Mouse (Mus musculus) brain, embryonic 14.5 days (tissue): ENCODE measurements at regions not wholly inside any gene's neighbourhood (a gene's known extent, or its start where the extent isn't known, plus 50 kb on each side); places are given as distances from the start of the nearest gene placed in this dataset.

Experiments used
- CTCF ChIP-seq: fragments of 200-500 bp; IDR thresholded peaks from 2 replicates; pipeline ENCODE4 v1.5.1; 2012; ENCODE audit warnings: inconsistent platforms, mild to moderate bottlenecking, moderate library complexity, borderline replicate concordance; ENCODE audit not compliant: insufficient read depth, insufficient read length; ENCODE audit errors: extremely low read depth
- POLR2A ChIP-seq: fragments of 200-500 bp; IDR thresholded peaks from 2 replicates; pipeline ENCODE4 v1.6.1; 2012; ENCODE audit warnings: mild to moderate bottlenecking, inconsistent platforms, borderline replicate concordance; ENCODE audit not compliant: poor library complexity, insufficient read depth, insufficient read length, severe bottlenecking; ENCODE audit errors: extremely low read depth

DNA sequence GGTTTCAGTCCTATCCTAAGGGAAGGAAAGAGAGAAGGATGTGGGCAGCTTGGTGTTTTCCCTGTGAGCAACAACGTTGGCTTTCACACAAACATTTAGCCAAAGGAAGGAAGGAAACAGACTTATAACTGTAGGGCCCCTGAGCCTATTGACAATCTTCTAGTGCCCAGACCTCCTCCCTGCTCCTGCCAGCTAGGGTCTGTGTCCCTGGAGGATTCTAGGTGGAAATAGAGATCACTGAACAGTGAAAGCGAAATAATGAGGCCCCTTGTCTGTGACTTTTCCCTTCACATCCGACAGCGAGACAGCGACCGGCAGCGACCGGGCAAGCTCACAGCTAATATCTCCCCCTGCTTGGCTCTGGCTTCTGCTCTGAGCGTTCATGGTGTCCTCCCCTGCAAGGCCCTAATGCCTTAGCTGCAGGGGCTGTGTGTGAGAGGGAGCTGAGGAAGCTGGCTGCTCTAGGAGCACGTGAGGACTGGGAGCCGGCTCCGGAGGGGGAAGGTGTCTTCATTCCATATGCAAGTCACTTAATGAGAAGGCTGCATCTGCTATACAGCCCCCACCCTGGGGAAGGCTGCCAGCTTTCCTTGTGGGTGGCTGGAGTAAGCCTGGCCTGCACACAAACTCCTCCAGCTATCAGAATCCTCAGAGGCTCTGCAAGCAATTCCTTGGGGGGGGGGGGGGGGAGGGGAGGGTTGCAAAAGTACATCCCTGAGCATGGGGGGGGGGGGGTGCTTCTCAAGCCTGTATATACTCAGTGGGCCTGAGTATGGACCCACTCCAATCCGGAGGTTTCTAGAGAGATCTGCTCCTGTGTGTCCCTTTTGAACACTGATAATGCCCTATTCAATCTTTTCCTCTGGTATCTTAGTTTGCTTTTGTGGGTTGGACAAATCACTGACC is 61.7 kb upstream of the Opcml start:
- TF ChIP-seq CTCF (no peak), POLR2A (no peak)
